Mouse (Mus musculus): ENCODE measurements around the gene Brox. TPM values are rescaled to one million over a fixed set of nuclear protein-coding genes. Genes with fewer than 3 reads are reported as not detected.
A peak's percentile ranks its signal among the peaks of the same experiment; 100 is the strongest.

The Brox gene
- polyA plus RNA-seq, 1 experiment = 19.8 TPM

- no peaks in the 10 kb centered on the region for H3K36me3 ChIP-seq (ENCODE audit: control insufficient read depth, insufficient read depth, low read length)
- TF ChIP-seq CTCF (conservative IDR thresholded peaks at IDR 0.05; ENCODE audit: insufficient read depth, insufficient read length, low read depth, low read length) (peak; percentile 26; the same call in 1 of the 2 replicates), POLR2A (IDR thresholded peaks at IDR 0.05; ENCODE audit: low read depth, low read length) (no peak)
- DNase-seq = peak; percentile 23
- H3K27me3 ChIP-seq (replicated peaks; ENCODE audit: control insufficient read depth, insufficient read depth, low read length) = no peaks in the 10 kb centered on the region
- no peak overlapping the region for H3K4me3 ChIP-seq (ENCODE audit: insufficient read depth, low read depth, low read length)
- WGBS = 61% methylated on average over 10 of the region's 10 CpGs
- H3K4me1 ChIP-seq (ENCODE audit: control insufficient read depth, insufficient read depth, low read length) = no peaks in the 10 kb centered on the region; the same call in 1 of the 2 replicates
- no peak overlapping the region for H3K27ac ChIP-seq (ENCODE audit: insufficient read depth, low read depth, low read length)
Observed at GRCm38 (mm10) chr1:183272867-183273818, 23.9 kb downstream of the Brox start.

GRCm38 (mm10) chr1:183267666-183268065 is 29.4 kb downstream of the Brox start:
- Histone ChIP-seq H3K4me1 (ENCODE audit: control insufficient read depth, insufficient read depth, low read length) (no peaks in the 10 kb centered on the region), H3K27ac (ENCODE audit: insufficient read depth, low read depth, low read length) (no peak overlapping the region), H3K4me3 (ENCODE audit: insufficient read depth, low read depth, low read length) (no peak overlapping the region), H3K27me3 (replicated peaks; ENCODE audit: control insufficient read depth, insufficient read depth, low read length) (no peaks in the 10 kb centered on the region), H3K36me3 (ENCODE audit: control insufficient read depth, insufficient read depth, low read length) (no peaks in the 10 kb centered on the region)
- TF ChIP-seq POLR2A (IDR thresholded peaks at IDR 0.05; ENCODE audit: low read depth, low read length) (no peak), CTCF (conservative IDR thresholded peaks at IDR 0.05; ENCODE audit: insufficient read depth, insufficient read length, low read depth, low read length) (no peak)
- 65% methylated on average over 6 of the region's 6 CpGs for WGBS
- no peak for DNase-seq

GRCm38 (mm10) chr1:183265921-183266467 is 31.1 kb downstream of the Brox start:
- peak; percentile 3 for DNase-seq
- Histone ChIP-seq H3K4me1 (ENCODE audit: control insufficient read depth, insufficient read depth, low read length) (no peaks in the 10 kb centered on the region), H3K4me3 (ENCODE audit: insufficient read depth, low read depth, low read length) (no peak overlapping the region), H3K36me3 (ENCODE audit: control insufficient read depth, insufficient read depth, low read length) (no peaks in the 10 kb centered on the region), H3K27ac (ENCODE audit: insufficient read depth, low read depth, low read length) (no peak overlapping the region), H3K27me3 (replicated peaks; ENCODE audit: control insufficient read depth, insufficient read depth, low read length) (no peaks in the 10 kb centered on the region)
- TF ChIP-seq POLR2A (IDR thresholded peaks at IDR 0.05; ENCODE audit: low read depth, low read length) (no peak), CTCF (conservative IDR thresholded peaks at IDR 0.05; ENCODE audit: insufficient read depth, insufficient read length, low read depth, low read length) (no peak)
- 64% methylated on average over 14 of the region's 14 CpGs for WGBS

- Histone ChIP-seq H3K36me3 (ENCODE audit: control insufficient read depth, insufficient read depth, low read length) (no peaks in the 10 kb centered on the region), H3K27ac (ENCODE audit: insufficient read depth, low read depth, low read length) (no peak overlapping the region), H3K4me1 (ENCODE audit: control insufficient read depth, insufficient read depth, low read length) (no peaks in the 10 kb centered on the region), H3K4me3 (ENCODE audit: insufficient read depth, low read depth, low read length) (no peak overlapping the region), H3K27me3 (replicated peaks; ENCODE audit: control insufficient read depth, insufficient read depth, low read length) (no peaks in the 10 kb centered on the region)
- TF ChIP-seq CTCF (conservative IDR thresholded peaks at IDR 0.05; ENCODE audit: insufficient read depth, insufficient read length, low read depth, low read length) (no peak), POLR2A (IDR thresholded peaks at IDR 0.05; ENCODE audit: low read depth, low read length) (no peak)
- peak; percentile 19 for DNase-seq
- 74% methylated on average over 13 of the region's 13 CpGs for WGBS
Observed at GRCm38 (mm10) chr1:183264145-183265008, 32.7 kb downstream of the Brox start.

- Histone ChIP-seq H3K27me3 (replicated peaks; ENCODE audit: control insufficient read depth, insufficient read depth, low read length) (no peaks in the 10 kb centered on the region), H3K4me1 (ENCODE audit: control insufficient read depth, insufficient read depth, low read length) (no peaks in the 10 kb centered on the region), H3K27ac (ENCODE audit: insufficient read depth, low read depth, low read length) (no peak overlapping the region), H3K36me3 (ENCODE audit: control insufficient read depth, insufficient read depth, low read length) (no peaks in the 10 kb centered on the region), H3K4me3 (ENCODE audit: insufficient read depth, low read depth, low read length) (no peak overlapping the region)
- no peak for DNase-seq
- TF ChIP-seq POLR2A (IDR thresholded peaks at IDR 0.05; ENCODE audit: low read depth, low read length) = no peak
- TF ChIP-seq CTCF (conservative IDR thresholded peaks at IDR 0.05; ENCODE audit: insufficient read depth, insufficient read length, low read depth, low read length) = no peak
- 63% methylated on average over 10 of the region's 10 CpGs for WGBS
Observed at GRCm38 (mm10) chr1:183252574-183252973, 44.5 kb downstream of the Brox start.

- no peak overlapping the region for H3K4me3 ChIP-seq (ENCODE audit: insufficient read depth, low read depth, low read length)
- H3K27me3 ChIP-seq (replicated peaks; ENCODE audit: control insufficient read depth, insufficient read depth, low read length) = no peaks in the 10 kb centered on the region
- H3K4me1 ChIP-seq (ENCODE audit: control insufficient read depth, insufficient read depth, low read length) = no peaks in the 10 kb centered on the region
- H3K27ac ChIP-seq (ENCODE audit: insufficient read depth, low read depth, low read length) = no peak overlapping the region
- 81% methylated on average over 2 of the region's 2 CpGs for WGBS
- DNase-seq = no peak
- TF ChIP-seq POLR2A (IDR thresholded peaks at IDR 0.05; ENCODE audit: low read depth, low read length) (no peak), CTCF (conservative IDR thresholded peaks at IDR 0.05; ENCODE audit: insufficient read depth, insufficient read length, low read depth, low read length) (no peak)
- no peaks in the 10 kb centered on the region for H3K36me3 ChIP-seq (ENCODE audit: control insufficient read depth, insufficient read depth, low read length)
Observed at GRCm38 (mm10) chr1:183251818-183252217, 45.3 kb downstream of the Brox start.

Data from kidney, adult 2 months (tissue).